Mouse (Mus musculus) E14TG2a.4 (cell line): ENCODE results near the gene Bdp1.
A peak's percentile ranks its signal among the peaks of the same experiment; 100 is the strongest.

Source experiments
- H3K27me3 ChIP-seq: 2 replicates; pipeline ENCODE4 v1.6.1; 2014; ENCODE audit warnings: low read length, control low read depth; ENCODE audit not compliant: insufficient read depth
- H3K36me3 ChIP-seq: 2 replicates; pipeline ENCODE4 v1.6.1; 2014; ENCODE audit warnings: low read length, control low read depth; ENCODE audit not compliant: insufficient read depth
- H3K4me1 ChIP-seq: replicated peaks from 2 replicates; pipeline ENCODE4 v1.6.1; 2014; ENCODE audit warnings: low read depth, low read length, control low read depth
- H3K4me3 ChIP-seq: replicated peaks from 2 replicates; pipeline ENCODE4 v1.5.1; 2014; ENCODE audit warnings: mild to moderate bottlenecking, low read length
- H3K9me3 ChIP-seq: 2 replicates; pipeline ENCODE4 v1.6.1; 2014; ENCODE audit warnings: low read length, control low read depth
- CTCF ChIP-seq: conservative IDR thresholded peaks from 2 replicates; pipeline ENCODE4 v1.5.1; 2014; ENCODE audit warnings: low read length
- NANOG ChIP-seq: IDR thresholded peaks from 2 replicates; pipeline ENCODE4 v1.6.1; 2014; ENCODE audit warnings: borderline replicate concordance, low read length, mixed read lengths
- POU5F1 ChIP-seq: IDR thresholded peaks from 2 replicates; pipeline ENCODE4 v1.6.1; 2014; ENCODE audit warnings: low read length, borderline replicate concordance

Bdp1 gene

GRCm38 (mm10) chr13:100103748-100104254, at the start of gene Bdp1:
Bdp1 (minus strand) TSS chr13:100104070.
- no peak for TF ChIP-seq POU5F1
- no peak for TF ChIP-seq CTCF
- TF ChIP-seq NANOG = no peak
- H3K4me1 ChIP-seq = peaks cover 25% of the 10 kb centered on the region
- H3K9me3 ChIP-seq = no peaks in the 10 kb centered on the region
- H3K27me3 ChIP-seq = peaks cover 20% of the 10 kb centered on the region
- H3K36me3 ChIP-seq = peaks cover 12% of the 10 kb centered on the region
- peak within 1 kb of the TSS; percentile 99 for H3K4me3 ChIP-seq

- TF ChIP-seq POU5F1 (no peak), CTCF (no peak), NANOG (no peak)
- no peaks in the 10 kb centered on the region for H3K36me3 ChIP-seq
- no peaks in the 10 kb centered on the region for H3K4me1 ChIP-seq
- H3K9me3 ChIP-seq = peaks cover 19% of the 10 kb centered on the region
- H3K4me3 ChIP-seq = no peak overlapping the region
- H3K27me3 ChIP-seq = 0 out of 2 replicates have a peak, but pooled peaks cover 2% of the 10 kb centered on the region
Measured at GRCm38 (mm10) chr13:100152659-100153058, 48.8 kb upstream of the Bdp1 start.

DNA sequence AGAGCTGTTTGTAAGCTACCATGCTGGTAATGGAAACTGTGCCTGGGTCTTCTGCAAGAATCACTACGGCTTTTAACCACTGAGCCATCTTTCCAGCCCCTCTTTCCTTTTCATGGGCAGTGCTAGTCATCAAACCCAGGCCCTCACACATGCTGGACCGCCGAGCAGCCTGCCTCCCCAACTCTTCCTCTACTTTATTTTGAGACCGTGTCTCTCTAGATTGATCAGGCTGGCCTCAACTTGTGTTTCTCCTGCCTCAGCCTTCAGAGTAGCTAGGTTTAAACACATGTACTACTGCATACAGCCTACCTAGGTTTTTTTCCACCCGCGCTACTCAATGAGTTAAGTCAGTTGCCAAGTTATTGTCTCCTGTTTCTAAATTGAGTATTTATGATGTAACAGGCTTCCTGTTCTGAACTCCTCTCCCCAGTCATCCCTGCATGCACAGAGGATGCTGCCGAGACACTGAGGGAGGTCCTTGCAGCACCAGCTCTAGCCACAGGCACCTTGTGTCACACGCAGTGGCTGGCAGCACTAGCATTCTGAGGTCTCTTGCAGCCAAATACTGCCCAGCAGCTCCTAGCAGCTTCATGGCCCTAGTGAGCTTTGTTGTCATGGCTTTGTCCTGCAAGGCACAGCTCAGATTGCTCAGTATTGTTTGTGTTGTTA, 37.9 kb upstream of the Bdp1 start:
- H3K9me3 ChIP-seq = no peaks in the 10 kb centered on the region
- TF ChIP-seq NANOG = no peak
- no peak overlapping the region for H3K4me3 ChIP-seq

DNA sequence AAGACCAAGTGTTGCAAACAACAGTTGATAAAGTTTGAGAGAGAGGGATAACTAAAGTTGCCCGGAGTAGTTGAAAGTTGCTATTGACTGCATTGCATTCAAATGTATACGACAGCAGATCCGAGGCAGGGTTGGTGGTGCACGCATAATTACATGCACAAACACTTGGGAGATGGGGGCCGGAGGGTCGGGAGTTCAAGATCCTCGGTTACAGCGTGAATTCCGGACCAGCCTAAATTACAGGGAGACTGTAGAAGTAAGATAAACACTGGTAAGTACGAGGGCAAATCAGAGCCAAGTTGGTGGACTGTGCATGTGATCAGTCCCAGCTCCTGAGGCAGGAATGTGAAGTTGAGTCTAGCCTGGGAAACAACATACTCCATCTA, 21.4 kb upstream of the Bdp1 start:
- peaks cover 37% of the 10 kb centered on the region for H3K36me3 ChIP-seq
- TF ChIP-seq CTCF = no peak
- TF ChIP-seq POU5F1 = no peak
- TF ChIP-seq NANOG = no peak
- H3K4me3 ChIP-seq = peak overlapping the region; percentile 99
- no peaks in the 10 kb centered on the region for H3K9me3 ChIP-seq
- peaks cover 16% of the 10 kb centered on the region for H3K4me1 ChIP-seq
- no peaks in the 10 kb centered on the region for H3K27me3 ChIP-seq

More for the DNA sequence above, 37.9 kb upstream of the Bdp1 start:
- no peaks in the 10 kb centered on the region for H3K27me3 ChIP-seq
- peaks cover 25% of the 10 kb centered on the region for H3K36me3 ChIP-seq
- no peaks in the 10 kb centered on the region for H3K4me1 ChIP-seq

DNA sequence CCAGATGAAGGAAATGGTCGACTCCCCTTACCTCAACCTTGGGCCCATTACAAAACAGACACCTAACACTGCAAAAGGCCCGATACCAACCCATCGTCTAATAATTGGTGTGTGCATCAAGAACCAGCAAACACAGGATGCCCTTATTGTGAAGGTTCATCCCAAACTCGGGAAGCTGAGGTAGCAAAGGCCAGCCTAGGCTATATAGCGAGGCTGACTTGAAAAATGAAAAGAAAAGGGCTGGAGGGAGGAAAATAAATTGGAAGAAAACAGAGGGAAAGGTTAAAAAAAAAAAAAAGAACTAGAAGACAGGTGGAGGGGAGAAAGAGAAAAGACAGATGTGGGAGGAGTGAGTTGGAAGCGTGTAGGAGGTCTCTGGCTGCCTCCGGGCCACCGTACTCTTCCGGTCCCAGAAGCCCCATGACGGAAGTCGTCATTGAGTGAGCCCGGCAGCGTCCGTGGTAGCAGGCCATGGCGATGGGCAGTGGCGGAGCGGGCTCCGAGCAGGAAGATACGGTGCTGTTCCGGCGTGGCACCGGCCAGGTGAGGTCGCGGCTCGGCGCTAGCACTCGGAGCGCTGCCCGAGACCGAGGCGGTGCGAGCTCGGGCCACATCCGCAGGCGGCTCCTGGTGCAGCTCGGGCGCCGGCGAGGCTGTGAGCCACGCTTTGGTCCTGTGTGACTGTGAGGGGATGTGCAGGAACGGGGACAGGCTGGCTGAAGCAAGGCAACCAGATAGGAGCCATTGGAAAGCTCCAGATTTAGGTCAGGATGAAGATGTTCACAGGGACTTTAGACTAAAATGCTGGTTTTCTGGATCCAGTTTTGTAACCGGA, 20.8 kb upstream of the Bdp1 start, which contains the start of gene Smn1:
Gene Smn1 (plus strand): TSS at position 430 of the 835 bp plus-strand sequence.
- TF ChIP-seq POU5F1 (no peak), CTCF (no peak)
- Histone ChIP-seq H3K27me3 (no peaks in the 10 kb centered on the region), H3K36me3 (peaks cover 35% of the 10 kb centered on the region), H3K4me1 (peaks cover 16% of the 10 kb centered on the region), H3K4me3 (peak within 1 kb of the TSS; percentile 99), H3K9me3 (no peaks in the 10 kb centered on the region)

DNA sequence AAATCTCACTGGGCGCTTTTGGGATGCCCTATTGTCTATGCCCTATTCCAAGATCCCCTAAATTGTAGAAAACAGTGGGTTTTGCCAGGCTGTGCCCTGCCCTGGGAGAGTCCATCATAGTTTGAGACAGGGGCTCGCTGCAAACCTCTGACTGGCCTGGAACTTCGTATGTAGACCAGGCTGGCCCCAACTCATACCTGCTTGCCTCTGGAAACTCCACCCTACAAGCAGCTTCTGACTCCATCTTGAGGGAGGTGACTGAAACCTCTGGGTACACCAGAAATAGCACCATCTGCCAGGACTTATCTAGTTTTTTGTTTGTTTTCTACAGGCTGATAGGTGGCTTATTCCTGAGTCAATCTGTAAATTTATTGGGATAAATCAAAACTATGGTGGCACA, 20.1 kb upstream of the Bdp1 start:
- Histone ChIP-seq H3K27me3 (no peaks in the 10 kb centered on the region), H3K36me3 (peaks cover 28% of the 10 kb centered on the region), H3K4me1 (peaks cover 16% of the 10 kb centered on the region), H3K4me3 (peak overlapping the region; percentile 99), H3K9me3 (no peaks in the 10 kb centered on the region)
- TF ChIP-seq NANOG = no peak
- TF ChIP-seq POU5F1 = no peak
- no peak for TF ChIP-seq CTCF

DNA sequence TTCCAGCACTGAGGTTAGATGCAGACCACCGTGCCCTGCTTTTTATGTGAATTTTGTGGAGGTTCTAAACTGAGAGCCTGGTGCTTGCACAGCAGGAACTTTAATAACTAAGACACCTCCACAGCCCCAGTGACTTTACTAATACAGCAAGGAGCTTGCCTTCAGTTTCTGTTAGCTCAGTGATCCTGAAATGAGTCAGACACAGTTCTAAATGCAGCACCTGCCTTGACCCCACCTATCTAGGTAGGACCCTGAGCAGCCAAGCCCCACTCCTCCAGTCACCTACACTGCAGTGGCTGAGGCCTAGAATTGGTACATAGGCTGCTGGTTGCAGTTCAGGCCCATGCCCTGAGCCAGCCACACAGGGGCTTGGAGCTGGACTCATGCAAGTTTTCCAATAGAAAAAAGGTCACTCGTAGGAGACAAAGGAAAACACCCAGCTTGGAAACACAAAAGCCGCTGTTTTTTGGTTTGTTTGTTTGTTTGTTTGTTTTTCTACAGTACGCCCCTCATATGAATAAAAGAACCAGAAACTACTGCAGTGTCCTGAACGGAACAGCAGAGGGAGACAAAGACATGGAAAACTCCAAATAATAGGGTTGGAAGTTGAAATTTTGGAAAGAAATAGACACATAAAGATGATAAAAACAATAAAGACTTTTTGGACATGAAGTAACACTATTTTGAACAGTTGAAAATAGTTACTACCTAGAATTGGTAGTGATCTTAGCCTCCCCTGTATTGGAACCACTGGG, 8.5 kb upstream of the Bdp1 start:
- Histone ChIP-seq H3K36me3 (no peaks in the 10 kb centered on the region), H3K4me3 (no peak overlapping the region), H3K27me3 (peaks cover 28% of the 10 kb centered on the region), H3K4me1 (peaks cover 4% of the 10 kb centered on the region; the same call in 1 of the 2 replicates), H3K9me3 (no peaks in the 10 kb centered on the region)
- TF ChIP-seq CTCF (peak; percentile 80), NANOG (no peak), POU5F1 (no peak)

DNA sequence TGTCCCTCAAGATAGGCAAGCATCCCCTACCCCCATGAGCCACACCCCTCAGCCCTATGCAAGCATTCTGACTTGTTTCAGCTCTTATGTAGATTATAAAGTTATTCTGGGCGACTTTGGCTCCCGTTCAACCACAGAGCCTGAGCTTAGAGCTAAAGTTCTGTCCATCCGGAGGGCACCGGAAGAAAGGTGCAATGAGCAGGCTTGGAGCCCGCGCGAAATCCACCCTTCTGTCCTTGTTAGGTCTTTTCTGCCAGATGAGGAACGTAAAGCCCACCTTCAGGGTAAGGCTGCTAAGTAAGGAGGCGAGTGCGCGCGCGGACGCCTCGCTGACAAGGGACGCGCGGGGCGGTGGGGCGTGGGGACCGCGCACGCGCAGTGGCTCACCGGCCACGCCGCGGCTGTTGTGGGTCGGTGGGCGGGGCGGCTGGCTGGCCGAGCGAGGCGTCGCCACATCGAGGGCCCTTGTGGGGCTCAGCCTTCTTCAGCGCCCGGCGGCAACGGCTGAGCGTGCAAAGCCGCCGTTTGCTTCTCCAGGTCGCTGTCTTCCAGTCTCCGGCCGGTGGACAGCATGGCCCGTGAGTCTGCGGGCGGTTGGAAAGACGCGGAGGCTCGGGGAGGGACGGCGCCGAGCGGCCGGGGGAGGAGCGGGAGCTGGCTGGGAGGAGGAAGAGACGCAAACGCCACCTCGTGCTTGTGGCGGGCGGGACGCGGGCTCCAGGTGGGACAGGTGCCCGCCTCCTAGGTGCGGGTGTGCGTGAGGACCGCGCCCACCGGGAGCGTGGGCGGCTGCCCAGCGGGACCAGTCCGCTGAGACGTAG, 4.0 kb upstream of the Bdp1 start, which contains the start of gene Serf1:
Gene Serf1 (plus strand): TSS at position 361 of the 821 bp plus-strand sequence.
- Histone ChIP-seq H3K4me3 (peak within 1 kb of the TSS; percentile 80), H3K36me3 (no peaks in the 10 kb centered on the region), H3K27me3 (peaks cover 35% of the 10 kb centered on the region), H3K4me1 (peaks cover 12% of the 10 kb centered on the region), H3K9me3 (no peaks in the 10 kb centered on the region)
- TF ChIP-seq NANOG (no peak), CTCF (no peak), POU5F1 (no peak)
